Mouse (Mus musculus): Measurements from ENCODE around the gene Col26a1. TPM values are rescaled to one million over a fixed set of nuclear protein-coding genes. Genes with fewer than 3 reads are reported as not detected.
A peak's percentile ranks its signal among the peaks of the same experiment; 100 is the strongest.

Col26a1 gene
- polyA plus RNA-seq, 1 experiment from 2014 or later: not detected

DNA sequence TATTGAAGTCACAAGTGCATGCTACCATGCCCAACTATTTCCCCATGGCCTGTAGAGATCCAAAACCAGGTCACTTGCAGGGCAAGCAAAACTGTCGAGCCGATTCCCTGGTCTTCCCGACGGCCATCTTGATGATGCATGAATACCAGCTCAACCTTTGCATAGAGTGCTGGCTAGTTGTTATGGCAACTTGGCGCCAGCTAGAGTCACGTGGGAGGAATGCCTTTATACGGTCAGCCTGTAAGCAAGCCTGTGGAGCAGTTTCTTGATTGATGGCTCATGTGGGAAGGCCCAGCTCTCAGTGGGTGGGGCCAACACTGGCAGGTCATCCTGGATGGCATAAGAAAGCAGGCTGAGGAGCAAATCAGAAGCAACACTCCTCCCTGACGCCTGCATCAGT is 61.0 kb downstream of the Col26a1 start:
- Histone ChIP-seq H3K27ac (ENCODE audit: low read depth) (no peak overlapping the region), H3K36me3 (replicated peaks; ENCODE audit: insufficient read depth, low read length) (no peaks in the 10 kb centered on the region), H3K4me1 (ENCODE audit: insufficient read depth) (no peaks in the 10 kb centered on the region), H3K27me3 (ENCODE audit: insufficient read depth, low read length) (no peaks in the 10 kb centered on the region), H3K4me3 (ENCODE audit: low read depth, low read length) (no peak overlapping the region), H3K9ac (replicated peaks) (no peak overlapping the region), H3K9me3 (ENCODE audit: low read length) (no peaks in the 10 kb centered on the region), H3K4me2 (ENCODE audit: low read depth, low read length) (no peak overlapping the region)
- 79% methylated on average over 8 of the region's 8 CpGs for WGBS (ENCODE audit: insufficient replicate concordance)
- TF ChIP-seq CTCF (IDR thresholded peaks at IDR 0.05; ENCODE audit: low read depth) (no peak), EP300 (IDR thresholded peaks at IDR 0.05; ENCODE audit: low read depth) (no peak)
- no peak for DNase-seq
- no peak for ATAC-seq

DNA sequence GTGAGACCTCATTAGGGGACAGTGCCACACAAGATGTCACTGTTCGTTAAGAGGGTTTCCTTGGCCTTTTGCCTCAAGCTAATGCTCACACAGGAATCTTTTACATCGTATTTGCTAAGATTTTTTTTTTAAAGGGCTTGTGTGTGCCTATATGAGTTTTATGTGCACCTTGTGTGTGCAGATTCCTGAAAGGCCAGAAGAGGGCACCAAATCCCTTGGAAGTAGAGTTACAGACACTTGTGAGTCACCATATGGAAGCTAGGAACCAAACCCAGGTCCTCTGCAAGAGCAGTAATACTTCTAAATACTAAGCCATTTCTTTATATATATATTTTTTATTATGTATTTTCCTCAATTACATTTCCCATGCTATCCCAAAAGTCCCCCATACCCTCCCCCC is 62.1 kb downstream of the Col26a1 start:
- ATAC-seq (no peak), DNase-seq (no peak)
- Histone ChIP-seq H3K27me3 (ENCODE audit: insufficient read depth, low read length) (no peaks in the 10 kb centered on the region), H3K4me2 (ENCODE audit: low read depth, low read length) (no peak overlapping the region), H3K4me1 (ENCODE audit: insufficient read depth) (no peaks in the 10 kb centered on the region), H3K4me3 (ENCODE audit: low read depth, low read length) (no peak overlapping the region), H3K36me3 (replicated peaks; ENCODE audit: insufficient read depth, low read length) (no peaks in the 10 kb centered on the region), H3K9ac (replicated peaks) (no peak overlapping the region), H3K27ac (ENCODE audit: low read depth) (no peak overlapping the region), H3K9me3 (ENCODE audit: low read length) (no peaks in the 10 kb centered on the region)
- 68% methylated on average over 2 of the region's 2 CpGs for WGBS (ENCODE audit: insufficient replicate concordance)
- TF ChIP-seq EP300 (IDR thresholded peaks at IDR 0.05; ENCODE audit: low read depth) (no peak), CTCF (IDR thresholded peaks at IDR 0.05; ENCODE audit: low read depth) (no peak)

DNA sequence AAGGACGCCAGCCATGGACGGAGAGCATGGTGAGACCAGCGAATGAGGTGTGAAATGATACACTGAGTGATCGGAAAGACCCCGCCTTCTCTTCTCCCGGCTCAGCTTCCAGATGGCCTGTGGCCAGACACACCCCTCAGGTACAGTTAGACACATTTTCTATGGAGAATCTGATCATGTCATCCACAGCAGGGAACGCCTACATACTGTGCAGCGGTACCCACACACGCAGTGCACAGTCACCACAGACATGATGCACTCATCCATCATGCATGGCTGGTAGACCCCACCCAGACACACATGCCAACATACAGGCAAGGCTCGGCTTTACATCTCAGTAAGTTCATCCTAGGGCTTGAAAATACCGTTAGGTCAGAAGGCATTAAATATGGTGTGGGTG is 63.3 kb downstream of the Col26a1 start:
- no peak for TF ChIP-seq CTCF (IDR thresholded peaks at IDR 0.05; ENCODE audit: low read depth)
- TF ChIP-seq EP300 (IDR thresholded peaks at IDR 0.05; ENCODE audit: low read depth): no peak
- WGBS (ENCODE audit: insufficient replicate concordance): 71% methylated on average over 11 of the region's 11 CpGs
- ATAC-seq (no peak), DNase-seq (no peak)
- H3K27me3 ChIP-seq (ENCODE audit: insufficient read depth, low read length): no peaks in the 10 kb centered on the region
- H3K4me3 ChIP-seq (ENCODE audit: low read depth, low read length): no peak overlapping the region
- H3K4me2 ChIP-seq (ENCODE audit: low read depth, low read length): no peak overlapping the region
- no peaks in the 10 kb centered on the region for H3K9me3 ChIP-seq (ENCODE audit: low read length)
- H3K9ac ChIP-seq (replicated peaks): no peak overlapping the region
- H3K4me1 ChIP-seq (ENCODE audit: insufficient read depth): no peaks in the 10 kb centered on the region
- H3K36me3 ChIP-seq (replicated peaks; ENCODE audit: insufficient read depth, low read length): no peaks in the 10 kb centered on the region
- no peak overlapping the region for H3K27ac ChIP-seq (ENCODE audit: low read depth)

DNA sequence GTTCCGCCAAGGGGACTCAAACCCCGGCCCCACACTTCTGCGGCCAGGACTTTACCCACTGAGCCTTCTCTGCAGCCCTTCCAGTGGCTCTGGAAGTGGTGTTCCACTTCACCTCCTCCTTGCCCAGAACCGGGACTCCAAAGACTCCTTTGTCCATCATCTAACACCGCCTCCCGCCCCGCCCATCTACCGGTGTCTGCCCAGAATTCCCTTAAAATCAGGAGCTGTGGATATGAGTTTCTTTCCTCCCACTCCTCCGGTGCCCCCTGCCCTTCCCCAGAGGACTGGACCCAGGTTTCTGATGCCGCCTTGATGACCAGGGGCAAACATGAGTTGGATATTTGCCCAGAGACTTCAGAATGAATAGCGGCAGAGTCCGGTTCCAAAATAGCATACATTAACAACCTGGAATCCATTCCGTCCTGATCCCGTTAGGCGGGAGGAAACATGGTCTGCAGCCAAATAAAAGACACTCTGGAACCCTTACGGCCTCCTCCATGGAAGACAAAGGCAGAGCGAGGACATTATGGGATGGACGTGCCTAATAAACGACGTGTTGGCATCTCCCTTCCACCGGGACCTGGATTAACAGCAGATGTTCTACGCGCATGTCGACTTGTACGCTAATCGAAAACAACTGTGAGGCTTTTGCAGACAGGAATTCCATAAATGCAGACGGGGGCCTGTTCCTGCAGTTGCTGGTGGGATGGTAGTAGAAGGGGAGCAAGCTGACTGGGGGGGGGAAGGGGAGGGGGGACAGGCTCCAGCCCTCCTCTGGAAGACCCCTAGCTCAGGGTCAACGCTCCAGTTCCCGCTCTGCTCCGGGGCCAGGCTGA is 72.3 kb downstream of the Col26a1 start:
- no peak overlapping the region for H3K4me2 ChIP-seq (ENCODE audit: low read depth, low read length)
- DNase-seq (no peak), ATAC-seq (no peak)
- H3K27me3 ChIP-seq (ENCODE audit: insufficient read depth, low read length): no peaks in the 10 kb centered on the region
- no peak overlapping the region for H3K27ac ChIP-seq (ENCODE audit: low read depth)
- H3K9ac ChIP-seq (replicated peaks): no peak overlapping the region
- no peaks in the 10 kb centered on the region for H3K4me1 ChIP-seq (ENCODE audit: insufficient read depth)
- H3K36me3 ChIP-seq (replicated peaks; ENCODE audit: insufficient read depth, low read length): no peaks in the 10 kb centered on the region
- 78% methylated on average over 30 of the region's 30 CpGs for WGBS (ENCODE audit: insufficient replicate concordance)
- H3K9me3 ChIP-seq (ENCODE audit: low read length): no peaks in the 10 kb centered on the region
- TF ChIP-seq CTCF (IDR thresholded peaks at IDR 0.05; ENCODE audit: low read depth) (no peak), EP300 (IDR thresholded peaks at IDR 0.05; ENCODE audit: low read depth) (no peak)
- no peak overlapping the region for H3K4me3 ChIP-seq (ENCODE audit: low read depth, low read length)

DNA sequence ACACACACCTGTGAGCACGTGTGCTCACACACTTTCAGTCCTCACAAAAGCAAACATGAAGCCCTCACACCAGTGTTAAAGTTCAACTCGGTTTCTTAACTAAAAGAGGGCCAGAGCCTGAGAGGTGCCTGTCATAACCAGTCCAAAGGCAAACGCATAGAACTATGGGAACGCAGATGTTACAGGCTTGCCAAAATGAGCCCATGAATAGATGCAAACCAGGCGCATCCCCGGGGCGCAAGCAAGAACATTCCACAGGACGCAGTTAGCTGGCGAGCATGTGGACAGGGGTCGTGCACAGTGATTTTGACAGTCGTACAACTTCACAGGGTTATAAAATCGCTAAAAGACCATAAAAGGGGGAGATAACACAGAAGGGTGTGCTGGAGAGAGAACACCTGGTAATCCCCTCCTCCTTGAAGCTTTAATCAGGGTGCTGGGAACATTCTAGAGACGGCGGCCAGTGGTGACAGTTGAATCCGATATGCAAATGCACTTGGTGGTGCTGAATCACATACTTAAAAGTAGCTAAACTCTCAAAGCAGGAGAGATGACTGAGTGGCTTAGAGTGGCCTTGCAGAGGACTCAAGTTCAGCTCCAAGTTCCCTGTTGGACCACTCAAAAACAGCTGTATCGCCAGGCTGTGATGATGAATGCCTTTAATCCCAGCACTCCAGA is 76.5 kb downstream of the Col26a1 start:
- no peak for DNase-seq
- no peaks in the 10 kb centered on the region for H3K4me1 ChIP-seq (ENCODE audit: insufficient read depth)
- H3K4me3 ChIP-seq (ENCODE audit: low read depth, low read length): no peak overlapping the region
- H3K9me3 ChIP-seq (ENCODE audit: low read length): no peaks in the 10 kb centered on the region
- no peak overlapping the region for H3K9ac ChIP-seq (replicated peaks)
- 63% methylated on average over 16 of the region's 16 CpGs for WGBS (ENCODE audit: insufficient replicate concordance)
- peak; percentile 72 for ATAC-seq
- H3K36me3 ChIP-seq (replicated peaks; ENCODE audit: insufficient read depth, low read length): no peaks in the 10 kb centered on the region
- H3K27ac ChIP-seq (ENCODE audit: low read depth): no peak overlapping the region
- no peaks in the 10 kb centered on the region for H3K27me3 ChIP-seq (ENCODE audit: insufficient read depth, low read length)
- TF ChIP-seq EP300 (IDR thresholded peaks at IDR 0.05; ENCODE audit: low read depth): no peak
- TF ChIP-seq CTCF (IDR thresholded peaks at IDR 0.05; ENCODE audit: low read depth): no peak
- no peak overlapping the region for H3K4me2 ChIP-seq (ENCODE audit: low read depth, low read length)

DNA sequence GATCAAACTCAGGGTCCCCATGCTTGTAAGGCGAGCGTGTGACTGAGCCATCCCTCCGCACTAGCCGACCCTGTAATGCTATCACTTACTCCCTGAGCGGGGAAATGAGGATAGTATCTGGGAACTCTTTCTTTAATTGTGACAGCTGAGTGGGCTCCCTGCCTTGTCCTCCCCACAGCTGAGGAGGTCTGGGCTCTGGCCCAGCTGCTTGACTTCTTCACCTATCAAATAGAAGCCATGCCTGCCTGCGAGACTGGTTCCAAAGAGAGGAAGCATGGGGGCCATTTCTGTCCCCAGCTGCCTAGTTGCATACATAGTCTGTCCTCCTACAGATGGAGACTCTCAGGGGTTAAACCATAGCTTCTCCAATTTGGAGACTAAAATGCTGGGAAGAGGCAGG is 78.0 kb downstream of the Col26a1 start:
- no peak for DNase-seq
- Histone ChIP-seq H3K9ac (replicated peaks) (no peak overlapping the region), H3K4me1 (ENCODE audit: insufficient read depth) (no peaks in the 10 kb centered on the region), H3K4me2 (ENCODE audit: low read depth, low read length) (no peak overlapping the region), H3K27me3 (ENCODE audit: insufficient read depth, low read length) (no peaks in the 10 kb centered on the region), H3K9me3 (ENCODE audit: low read length) (no peaks in the 10 kb centered on the region), H3K36me3 (replicated peaks; ENCODE audit: insufficient read depth, low read length) (no peaks in the 10 kb centered on the region), H3K4me3 (ENCODE audit: low read depth, low read length) (no peak overlapping the region), H3K27ac (ENCODE audit: low read depth) (no peak overlapping the region)
- no peak for ATAC-seq
- TF ChIP-seq EP300 (IDR thresholded peaks at IDR 0.05; ENCODE audit: low read depth) (no peak), CTCF (IDR thresholded peaks at IDR 0.05; ENCODE audit: low read depth) (no peak)
- WGBS (ENCODE audit: insufficient replicate concordance): 68% methylated on average over 6 of the region's 6 CpGs
